Mouse (Mus musculus) erythroid progenitor cell, adult 5-6 weeks (primary cell): Measurements from ENCODE around the gene Dhrs7. TPM values are rescaled to one million over a fixed set of nuclear protein-coding genes. Genes with fewer than 3 reads are reported as not detected.
"Not testable (repeated sequence)": the region's sequence is repeated elsewhere in the genome, so short reads cannot be mapped to it uniquely, and the experiment has no call there.

Source experiments
- ATAC-seq: replicated peaks from 2 replicates; pipeline ENCODE4 v1.8.0; 2016; ENCODE audit warnings: moderate number of reproducible peaks, mild to moderate bottlenecking, moderate TSS enrichment, inconsistent platforms; ENCODE audit not compliant: poor library complexity, low FRiP score, severe bottlenecking
- total RNA-seq, 2 experiments: library from RNA; stranded (forward) in 1 of 2; stranded (reverse) in 1 of 2; fragments of 150-400 nt in 1 of 2; fragments of 186-747, 209-891 nt in 1 of 2; gene quantifications; 2 replicates each; pipeline versions ENCODE4 v1.2.3 to v1.2.4; 2015 to 2017; ENCODE audit warnings: low replicate concordance in 2 of 2

The Dhrs7 gene
- total RNA-seq (2015; ENCODE audit: low replicate concordance) (10.5 and 15.1 TPM in 2 replicates), total RNA-seq (2017; ENCODE audit: low replicate concordance) (8.8 and 23.2 TPM in 2 replicates)

GRCm38 (mm10) chr12:72664735-72665337, at the start of gene Dhrs7:
Gene Dhrs7 (minus strand): TSS chr12:72664909.
- peak; percentile 78 for ATAC-seq

- no peak for ATAC-seq
Observed at GRCm38 (mm10) chr12:72709981-72710380, 45.3 kb upstream of the Dhrs7 start.

GRCm38 (mm10) chr12:72704068-72704467, 39.4 kb upstream of the Dhrs7 start:
- ATAC-seq: no peak

- no peak for ATAC-seq
Observed at GRCm38 (mm10) chr12:72700013-72700412, 35.3 kb upstream of the Dhrs7 start.

- ATAC-seq: no peak
Observed at GRCm38 (mm10) chr12:72694901-72695463, 30.3 kb upstream of the Dhrs7 start.

- no peak for ATAC-seq
Observed at GRCm38 (mm10) chr12:72694438-72694837, 29.7 kb upstream of the Dhrs7 start.

- ATAC-seq: no peak
Observed at GRCm38 (mm10) chr12:72693895-72694294, 29.2 kb upstream of the Dhrs7 start.

GRCm38 (mm10) chr12:72688281-72688680, 23.6 kb upstream of the Dhrs7 start:
- ATAC-seq: not testable (repeated sequence)

GRCm38 (mm10) chr12:72687741-72688140, 23.0 kb upstream of the Dhrs7 start:
- ATAC-seq: not testable (repeated sequence)

GRCm38 (mm10) chr12:72686566-72686965, 21.9 kb upstream of the Dhrs7 start:
- not testable (repeated sequence) for ATAC-seq

GRCm38 (mm10) chr12:72683612-72684011, 18.9 kb upstream of the Dhrs7 start:
- no peak for ATAC-seq

- ATAC-seq: no peak
Observed at GRCm38 (mm10) chr12:72682511-72683282, 18.0 kb upstream of the Dhrs7 start.

- no peak for ATAC-seq
Observed at GRCm38 (mm10) chr12:72681919-72682318, 17.2 kb upstream of the Dhrs7 start.

GRCm38 (mm10) chr12:72679635-72680034, 14.9 kb upstream of the Dhrs7 start:
- ATAC-seq: no peak

GRCm38 (mm10) chr12:72674820-72675219, 10.1 kb upstream of the Dhrs7 start:
- ATAC-seq: no peak

- no peak for ATAC-seq
Observed at GRCm38 (mm10) chr12:72674079-72674797, 9.5 kb upstream of the Dhrs7 start.

GRCm38 (mm10) chr12:72671516-72672135, 6.9 kb upstream of the Dhrs7 start:
- ATAC-seq: no peak

GRCm38 (mm10) chr12:72670921-72671320, 6.2 kb upstream of the Dhrs7 start:
- ATAC-seq: no peak

GRCm38 (mm10) chr12:72667868-72668469, 3.3 kb upstream of the Dhrs7 start:
- ATAC-seq: no peak
